Mouse (Mus musculus): ENCODE measurements around the gene Vangl1.

The Vangl1 gene

GRCm38 (mm10) chr3:102142947-102143346, 61.5 kb downstream of the Vangl1 start:
- no peak for DNase-seq (ENCODE audit: low spot score)

DNA sequence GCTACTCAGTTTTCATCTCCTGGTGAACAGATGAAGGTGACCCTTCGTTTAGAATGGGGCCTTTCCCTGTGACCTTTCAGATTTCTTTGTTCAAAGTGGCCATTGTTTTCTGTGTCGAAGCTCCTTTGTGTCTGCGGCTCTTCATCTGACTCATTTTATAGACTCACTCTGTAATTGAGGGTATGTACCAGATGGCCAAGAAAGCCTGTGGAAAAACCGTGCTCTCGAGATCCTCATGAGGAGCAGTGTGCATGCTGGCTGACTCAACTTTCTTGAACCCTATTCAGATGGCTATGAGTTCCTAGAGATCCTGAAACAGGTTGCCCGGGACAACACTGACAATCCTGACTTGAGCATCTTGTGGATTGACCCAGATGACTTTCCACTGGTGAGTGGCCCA, 62.6 kb downstream of the Vangl1 start:
- DNase-seq (ENCODE audit: low spot score): no peak

DNA sequence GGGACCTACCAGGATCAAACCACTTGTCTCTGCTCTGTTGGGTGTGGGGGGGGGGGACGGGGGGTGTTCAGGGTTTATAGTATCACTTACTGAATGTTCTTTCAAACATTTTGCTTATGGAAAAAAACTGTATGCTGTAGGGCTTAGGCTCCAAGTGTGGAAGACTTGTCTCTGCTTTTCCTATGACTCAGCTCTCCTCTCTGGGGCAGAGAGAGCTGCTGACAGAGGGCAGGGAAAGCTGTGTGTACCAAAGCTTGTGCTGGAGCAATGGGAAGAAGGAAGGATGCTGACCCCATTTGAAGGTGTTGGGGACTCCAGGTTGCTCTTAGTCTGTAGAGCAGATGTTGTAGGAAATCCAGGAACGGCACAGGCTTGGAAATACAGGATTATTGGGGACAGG, 63.0 kb downstream of the Vangl1 start:
- DNase-seq (ENCODE audit: low spot score): no peak

- no peak for DNase-seq (ENCODE audit: low spot score)
Measured at GRCm38 (mm10) chr3:102140606-102141005, 63.9 kb downstream of the Vangl1 start.

GRCm38 (mm10) chr3:102138899-102139298, 65.6 kb downstream of the Vangl1 start:
- no peak for DNase-seq (ENCODE audit: low spot score)

GRCm38 (mm10) chr3:102137158-102137557, 67.3 kb downstream of the Vangl1 start:
- no peak for DNase-seq (ENCODE audit: low spot score)

DNA sequence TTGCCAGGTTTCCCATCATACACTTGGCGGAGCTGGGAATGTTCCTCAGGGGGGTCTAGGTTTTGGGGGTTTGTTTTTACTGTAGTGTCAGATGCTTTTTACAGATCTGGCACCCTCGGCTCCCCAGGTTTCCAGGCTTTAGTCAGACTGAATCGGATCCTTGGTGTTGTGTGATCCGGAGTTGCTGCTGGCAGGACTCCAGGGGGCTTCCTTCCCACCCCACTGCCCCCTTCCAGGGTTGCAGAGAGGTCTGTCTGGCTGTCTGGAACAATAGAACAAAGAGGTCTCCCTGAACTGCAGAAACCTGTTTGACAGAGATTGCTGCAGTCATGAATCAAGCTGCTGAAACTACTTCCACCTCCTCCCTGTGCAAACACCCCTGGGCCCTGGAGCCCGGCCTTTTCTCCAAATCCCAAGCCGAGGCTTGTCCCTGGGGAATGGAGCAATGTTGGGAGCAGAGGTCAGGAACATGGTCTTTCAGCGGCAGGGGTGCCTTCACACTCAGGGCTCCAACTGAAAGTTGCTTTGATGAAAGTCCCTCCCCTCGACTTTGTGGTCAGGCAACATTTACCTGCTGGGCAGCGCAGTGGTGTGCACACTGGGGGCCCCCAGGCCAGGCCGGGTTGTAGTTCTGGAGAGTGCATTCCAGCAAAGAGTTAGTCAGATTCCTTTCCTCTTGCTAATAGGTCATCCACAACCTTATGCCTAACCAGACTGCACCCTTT, 68.9 kb downstream of the Vangl1 start:
- DNase-seq (ENCODE audit: low spot score): no peak

GRCm38 (mm10) chr3:102131627-102132324, 72.7 kb downstream of the Vangl1 start:
- DNase-seq (ENCODE audit: low spot score): no peak

GRCm38 (mm10) chr3:102130478-102130877, 74.0 kb downstream of the Vangl1 start:
- no peak for DNase-seq (ENCODE audit: low spot score)

- no peak for DNase-seq (ENCODE audit: low spot score)
Measured at GRCm38 (mm10) chr3:102128242-102128641, 76.3 kb downstream of the Vangl1 start.

DNA sequence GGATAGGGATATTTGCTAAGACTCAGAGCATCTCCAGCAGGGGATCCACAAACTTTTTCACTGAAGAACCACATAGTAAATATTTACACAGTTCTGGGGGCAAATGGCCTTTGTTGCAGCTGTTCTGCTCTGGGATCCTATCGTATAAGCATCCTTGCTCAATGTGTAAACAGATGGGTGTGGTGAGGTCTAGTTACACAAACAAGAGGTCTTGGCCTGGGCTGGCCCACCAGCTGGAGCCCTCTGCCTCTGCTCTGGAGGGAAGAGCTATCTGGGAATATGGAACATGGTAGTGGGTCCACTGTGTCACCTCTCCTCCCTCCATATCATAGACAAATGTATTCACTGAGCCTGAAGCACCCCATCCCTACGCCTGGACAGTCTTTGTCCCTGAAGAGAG, 77.4 kb downstream of the Vangl1 start:
- no peak for DNase-seq (ENCODE audit: low spot score)

DNA sequence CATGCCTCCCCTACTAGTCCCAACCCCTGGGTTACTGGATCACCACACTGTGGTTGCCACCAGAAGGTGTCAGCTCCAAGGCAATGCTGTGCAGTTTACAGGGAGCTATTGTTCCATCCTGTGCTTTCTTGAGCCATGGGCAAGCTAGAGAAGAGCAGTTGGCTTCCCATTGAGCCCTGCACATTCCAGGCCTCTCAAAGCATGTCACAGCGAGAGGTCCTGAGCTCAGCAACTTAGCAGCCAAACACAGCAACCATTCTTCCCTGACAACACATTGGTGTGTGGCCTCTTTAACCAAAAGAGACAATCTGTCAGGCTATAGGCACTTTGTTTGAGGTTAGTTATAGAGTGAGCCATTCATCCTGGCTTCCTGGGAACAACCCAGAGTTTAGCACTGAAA, 78.9 kb downstream of the Vangl1 start:
- no peak for DNase-seq (ENCODE audit: low spot score)

- DNase-seq (ENCODE audit: low spot score): no peak
Measured at GRCm38 (mm10) chr3:102123654-102124053, 80.8 kb downstream of the Vangl1 start.

- no peak for DNase-seq (ENCODE audit: low spot score)
Measured at GRCm38 (mm10) chr3:102122046-102122445, 82.4 kb downstream of the Vangl1 start.

GRCm38 (mm10) chr3:102120947-102121346, 83.5 kb downstream of the Vangl1 start:
- no peak for DNase-seq (ENCODE audit: low spot score)

DNA sequence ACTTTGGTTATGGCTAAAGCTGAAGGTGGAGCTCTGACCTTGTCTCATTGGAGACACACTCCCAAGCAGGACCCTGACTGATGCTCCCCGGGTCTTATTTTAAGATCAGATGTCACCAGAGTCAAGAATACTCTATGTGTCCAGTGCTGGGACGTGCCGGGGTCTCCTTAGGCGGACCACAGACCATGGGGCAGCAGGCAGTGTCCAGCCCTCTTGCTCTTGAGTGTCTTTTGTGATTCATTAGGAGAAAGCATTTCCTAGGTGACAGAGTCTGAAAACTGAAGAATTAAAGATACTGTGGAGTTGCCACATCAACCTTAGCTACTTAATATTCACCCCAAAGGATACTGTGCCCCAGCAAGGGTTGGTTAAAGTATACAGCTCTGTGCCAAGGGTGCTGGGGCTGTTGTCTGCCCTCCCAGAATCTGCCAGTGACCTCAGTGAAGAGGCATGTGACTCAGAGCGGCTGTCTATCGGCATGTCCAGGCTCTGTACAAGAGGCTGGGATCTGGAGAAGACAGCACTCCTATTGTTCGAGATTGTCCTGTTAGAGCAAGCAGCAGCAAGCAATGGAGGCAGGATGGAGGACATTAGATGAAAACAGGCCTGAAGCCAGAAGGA, 92.4 kb downstream of the Vangl1 start:
- DNase-seq (ENCODE audit: low spot score): no peak

GRCm38 (mm10) chr3:102108201-102108600, 96.3 kb downstream of the Vangl1 start:
- no peak for DNase-seq (ENCODE audit: low spot score)

DNA sequence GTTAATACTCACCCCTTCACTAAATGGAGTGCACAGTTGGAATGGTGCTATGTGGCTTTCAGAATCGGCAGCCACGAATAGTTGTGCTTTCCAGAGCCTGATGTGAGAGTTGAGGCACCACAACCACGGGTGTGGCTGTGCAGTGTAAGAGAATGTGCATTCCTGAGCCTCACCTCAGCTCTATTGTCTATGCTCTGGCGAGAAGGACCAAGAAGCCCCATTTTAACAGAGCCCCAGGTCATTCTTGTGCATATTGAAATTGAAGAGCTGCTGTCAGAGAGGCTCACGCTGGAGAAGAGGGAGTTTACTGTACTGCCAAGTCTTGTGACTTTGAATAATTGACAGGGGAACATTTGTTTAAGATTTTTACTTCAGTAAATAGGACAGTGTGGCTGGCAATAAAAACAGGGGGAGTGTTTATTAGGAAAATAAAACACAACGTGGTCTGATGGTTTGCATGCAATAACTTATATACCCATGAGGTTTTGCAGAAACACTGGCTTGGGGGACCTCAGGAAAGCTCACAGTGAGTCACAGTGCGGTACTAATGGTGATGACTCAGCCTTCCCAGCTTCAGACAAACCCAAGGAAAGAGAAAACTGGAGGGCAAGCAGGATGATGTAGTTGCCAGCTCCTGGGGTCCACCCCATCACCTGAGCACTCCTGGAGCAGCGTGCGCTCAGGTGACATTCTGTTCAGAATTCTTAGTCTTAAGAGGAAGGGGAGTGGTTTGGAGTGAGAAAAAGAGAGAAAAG, 100.5 kb downstream of the Vangl1 start:
- DNase-seq (ENCODE audit: low spot score): no peak
